Mouse (Mus musculus): ENCODE results near the gene Lrrc74b. TPM values are rescaled to one million over a fixed set of nuclear protein-coding genes. Genes with fewer than 3 reads are reported as not detected.

The Lrrc74b gene
- 0.38 and 1.0 TPM in 2 replicates for polyA plus RNA-seq (2015; fragmentation: Nextera tagmentation; extraction: Ambion mirVana)

- ATAC-seq, result peak; percentile 63
- WGBS, result under 1% methylated on average over 22 of the region's 22 CpGs
- Histone ChIP-seq H3K4me1 (replicated peaks; ENCODE audit: control insufficient read depth, insufficient read depth, low read length) (peaks cover 13% of the 10 kb centered on the region), H3K27me3 (replicated peaks; ENCODE audit: control insufficient read depth, insufficient read depth, low read length) (no peaks in the 10 kb centered on the region), H3K9me3 (ENCODE audit: control insufficient read depth, low read length) (no peaks in the 10 kb centered on the region), H3K4me3 (replicated peaks; ENCODE audit: low read length) (peak within 1 kb of the TSS; percentile 9), H3K36me3 (ENCODE audit: control insufficient read depth, insufficient read depth) (no peaks in the 10 kb centered on the region), H3K4me2 (ENCODE audit: low read length) (peak within 1 kb of the TSS; percentile 44), H3K9ac (replicated peaks; ENCODE audit: low read depth, low read length) (no peak within 1 kb of the TSS), H3K27ac (ENCODE audit: low read length) (peak within 1 kb of the TSS; percentile 41)
These were observed at the start of gene Lrrc74b for GRCm38 (mm10) chr16:17561128-17561750. Lrrc74b (minus strand) TSS chr16:17561247.

DNA sequence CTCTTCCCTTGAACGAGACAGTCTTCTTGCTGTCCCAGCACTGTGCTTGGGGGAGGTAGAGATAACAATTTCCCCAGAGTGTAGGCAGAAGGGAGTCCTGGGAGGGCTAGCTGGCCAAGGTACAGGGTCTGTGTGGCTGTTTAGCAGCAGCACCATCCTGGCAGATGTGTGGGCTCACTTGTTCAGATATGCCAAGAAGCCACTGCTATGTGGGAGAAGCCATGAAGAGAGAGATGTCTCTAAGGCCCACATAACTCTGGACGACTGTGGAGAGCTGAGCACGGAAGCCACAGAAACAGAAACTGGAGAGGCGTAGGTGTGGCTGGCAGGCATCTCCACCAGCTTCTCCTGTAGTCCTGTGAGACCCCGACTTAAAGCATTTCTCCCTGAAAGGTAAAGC lies 44.6 kb upstream of the Lrrc74b start:
- 82% methylated on average over 5 of the region's 5 CpGs for WGBS
- Histone ChIP-seq H3K9me3 (ENCODE audit: control insufficient read depth, low read length) (no peaks in the 10 kb centered on the region), H3K4me2 (ENCODE audit: low read length) (no peak overlapping the region), H3K27me3 (replicated peaks; ENCODE audit: control insufficient read depth, insufficient read depth, low read length) (no peaks in the 10 kb centered on the region), H3K4me3 (replicated peaks; ENCODE audit: low read length) (no peak overlapping the region), H3K27ac (ENCODE audit: low read length) (no peak overlapping the region), H3K9ac (replicated peaks; ENCODE audit: low read depth, low read length) (no peak overlapping the region), H3K4me1 (replicated peaks; ENCODE audit: control insufficient read depth, insufficient read depth, low read length) (peaks cover 3% of the 10 kb centered on the region; the same call in 1 of the 2 replicates), H3K36me3 (ENCODE audit: control insufficient read depth, insufficient read depth) (no peaks in the 10 kb centered on the region)
- ATAC-seq, result no peak

DNA sequence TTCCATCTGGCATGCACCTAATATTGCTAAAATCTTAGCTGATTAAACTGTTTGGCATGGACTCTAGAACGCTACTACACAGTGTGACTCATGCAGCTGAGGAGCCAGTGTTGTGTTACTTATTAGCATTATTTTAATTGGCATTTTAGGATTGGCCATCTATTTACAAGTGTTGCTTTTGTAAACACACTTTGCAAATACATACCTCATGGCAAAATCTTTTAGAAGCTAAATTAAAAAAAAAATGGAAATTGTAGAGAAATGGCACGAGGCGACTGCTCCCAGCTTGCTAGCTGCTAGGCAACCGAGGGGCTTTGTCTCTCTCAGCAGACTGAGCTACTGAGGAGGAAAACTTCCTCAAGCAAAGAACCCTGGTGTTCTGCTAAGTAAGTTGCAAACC lies 43.9 kb upstream of the Lrrc74b start:
- Histone ChIP-seq H3K9me3 (ENCODE audit: control insufficient read depth, low read length) (no peaks in the 10 kb centered on the region), H3K4me3 (replicated peaks; ENCODE audit: low read length) (no peak overlapping the region), H3K27me3 (replicated peaks; ENCODE audit: control insufficient read depth, insufficient read depth, low read length) (no peaks in the 10 kb centered on the region), H3K4me2 (ENCODE audit: low read length) (no peak overlapping the region), H3K36me3 (ENCODE audit: control insufficient read depth, insufficient read depth) (no peaks in the 10 kb centered on the region), H3K9ac (replicated peaks; ENCODE audit: low read depth, low read length) (no peak overlapping the region), H3K27ac (ENCODE audit: low read length) (no peak overlapping the region), H3K4me1 (replicated peaks; ENCODE audit: control insufficient read depth, insufficient read depth, low read length) (peaks cover 3% of the 10 kb centered on the region; the same call in 1 of the 2 replicates)
- ATAC-seq, result no peak
- 46% methylated on average over 4 of the region's 4 CpGs for WGBS

DNA sequence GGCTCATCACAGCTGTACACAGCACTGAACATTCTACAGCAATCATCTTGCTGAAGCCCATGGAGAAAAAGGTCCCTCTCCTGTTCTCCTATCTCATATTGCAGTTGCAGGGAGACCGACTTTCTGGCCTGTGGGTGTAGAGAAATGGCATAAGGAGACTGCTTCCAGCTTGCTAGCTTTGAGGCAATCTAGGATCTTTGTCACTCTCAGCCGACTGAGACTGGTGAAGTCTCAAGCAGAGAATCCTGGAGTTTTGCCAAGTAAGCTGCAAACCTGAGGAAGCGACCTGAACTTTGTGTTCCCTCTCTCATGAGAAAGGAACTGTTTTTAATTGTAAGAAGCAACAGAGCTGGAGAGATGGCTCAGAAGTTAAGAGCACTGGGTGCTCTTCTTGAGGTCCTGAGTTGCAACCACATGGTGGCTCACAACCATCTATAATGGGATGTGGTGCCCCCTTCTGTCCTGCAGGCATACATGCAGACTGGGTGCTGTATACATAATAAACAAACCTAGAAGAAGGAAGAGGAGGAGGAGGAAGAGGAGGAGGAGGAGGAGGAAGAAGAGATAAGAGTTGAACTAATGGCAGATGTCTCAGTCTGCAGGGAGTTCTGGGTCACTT lies 40.0 kb upstream of the Lrrc74b start:
- Histone ChIP-seq H3K4me2 (ENCODE audit: low read length) (no peak overlapping the region), H3K27ac (ENCODE audit: low read length) (no peak overlapping the region), H3K36me3 (ENCODE audit: control insufficient read depth, insufficient read depth) (no peaks in the 10 kb centered on the region), H3K4me1 (replicated peaks; ENCODE audit: control insufficient read depth, insufficient read depth, low read length) (peaks cover 3% of the 10 kb centered on the region; the same call in 1 of the 2 replicates), H3K9me3 (ENCODE audit: control insufficient read depth, low read length) (no peaks in the 10 kb centered on the region), H3K9ac (replicated peaks; ENCODE audit: low read depth, low read length) (no peak overlapping the region), H3K4me3 (replicated peaks; ENCODE audit: low read length) (no peak overlapping the region), H3K27me3 (replicated peaks; ENCODE audit: control insufficient read depth, insufficient read depth, low read length) (no peaks in the 10 kb centered on the region)
- no peak for ATAC-seq
- WGBS, result 46% methylated on average over 3 of the region's 3 CpGs

- H3K4me2 ChIP-seq (ENCODE audit: low read length), result no peak overlapping the region
- H3K36me3 ChIP-seq (ENCODE audit: control insufficient read depth, insufficient read depth), result no peaks in the 10 kb centered on the region
- H3K4me3 ChIP-seq (replicated peaks; ENCODE audit: low read length), result no peak overlapping the region
- H3K9me3 ChIP-seq (ENCODE audit: control insufficient read depth, low read length), result no peaks in the 10 kb centered on the region
- no peaks in the 10 kb centered on the region for H3K27me3 ChIP-seq (replicated peaks; ENCODE audit: control insufficient read depth, insufficient read depth, low read length)
- no peak for ATAC-seq
- H3K9ac ChIP-seq (replicated peaks; ENCODE audit: low read depth, low read length), result no peak overlapping the region
- 71% methylated on average over 2 of the region's 2 CpGs for WGBS
- H3K4me1 ChIP-seq (replicated peaks; ENCODE audit: control insufficient read depth, insufficient read depth, low read length), result no peaks in the 10 kb centered on the region
- H3K27ac ChIP-seq (ENCODE audit: low read length), result no peak overlapping the region
These were observed 29.7 kb upstream of the Lrrc74b start for GRCm38 (mm10) chr16:17590731-17591130.

DNA sequence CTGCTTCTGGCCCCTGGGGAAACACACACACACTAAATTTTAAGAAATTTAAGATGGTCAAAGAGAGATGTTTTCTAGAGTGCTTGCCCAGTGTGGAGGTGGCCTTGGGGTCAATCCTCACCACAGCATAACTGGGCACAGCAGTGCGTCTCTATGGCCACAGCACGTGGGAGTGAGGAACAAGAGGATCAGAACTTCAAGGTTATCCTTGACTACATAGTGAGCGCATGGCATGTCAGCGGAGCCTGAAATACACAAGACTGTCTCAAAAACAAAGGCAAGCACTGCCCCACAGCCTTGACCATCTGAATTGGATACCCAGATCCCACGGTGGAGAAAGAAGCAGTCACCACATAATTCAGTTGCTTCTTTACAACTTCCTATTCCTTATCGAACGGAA lies 23.5 kb upstream of the Lrrc74b start:
- Histone ChIP-seq H3K9me3 (ENCODE audit: control insufficient read depth, low read length) (no peaks in the 10 kb centered on the region), H3K4me1 (replicated peaks; ENCODE audit: control insufficient read depth, insufficient read depth, low read length) (no peaks in the 10 kb centered on the region), H3K9ac (replicated peaks; ENCODE audit: low read depth, low read length) (no peak overlapping the region), H3K27ac (ENCODE audit: low read length) (no peak overlapping the region), H3K27me3 (replicated peaks; ENCODE audit: control insufficient read depth, insufficient read depth, low read length) (no peaks in the 10 kb centered on the region), H3K4me3 (replicated peaks; ENCODE audit: low read length) (no peak overlapping the region), H3K4me2 (ENCODE audit: low read length) (no peak overlapping the region), H3K36me3 (ENCODE audit: control insufficient read depth, insufficient read depth) (no peaks in the 10 kb centered on the region)
- WGBS, result 85% methylated on average over 7 of the region's 7 CpGs
- no peak for ATAC-seq

DNA sequence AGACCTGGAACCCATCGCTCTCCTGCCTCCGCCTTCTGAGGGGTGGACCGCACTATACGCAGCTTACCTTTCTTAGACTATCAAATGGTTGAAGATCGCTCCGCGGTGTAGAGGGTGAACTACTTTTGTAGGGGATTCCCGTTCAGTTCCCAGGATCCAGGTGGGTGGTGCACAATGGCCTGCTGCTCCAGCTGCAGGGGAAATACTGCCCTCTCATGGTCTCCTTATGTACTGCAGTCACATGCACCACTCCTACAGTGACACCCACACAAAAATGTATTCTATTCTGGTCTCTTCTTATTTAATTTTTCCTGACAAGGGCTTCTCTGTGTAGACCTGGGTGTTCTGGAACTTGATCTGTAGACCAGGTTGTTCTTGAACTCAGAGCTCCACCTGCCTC lies 22.0 kb upstream of the Lrrc74b start, which contains the start of gene Slc7a4:
Gene Slc7a4, minus strand, starts transcription at position 151 of the 400 bp plus-strand sequence.
- no peak within 1 kb of the TSS for H3K4me3 ChIP-seq (replicated peaks; ENCODE audit: low read length)
- 14% methylated on average over 8 of the region's 8 CpGs for WGBS
- no peak within 1 kb of the TSS for H3K27ac ChIP-seq (ENCODE audit: low read length)
- no peaks in the 10 kb centered on the region for H3K36me3 ChIP-seq (ENCODE audit: control insufficient read depth, insufficient read depth)
- no peak within 1 kb of the TSS for H3K4me2 ChIP-seq (ENCODE audit: low read length)
- H3K9me3 ChIP-seq (ENCODE audit: control insufficient read depth, low read length), result no peaks in the 10 kb centered on the region
- H3K27me3 ChIP-seq (replicated peaks; ENCODE audit: control insufficient read depth, insufficient read depth, low read length), result no peaks in the 10 kb centered on the region
- no peak within 1 kb of the TSS for H3K9ac ChIP-seq (replicated peaks; ENCODE audit: low read depth, low read length)
- no peaks in the 10 kb centered on the region for H3K4me1 ChIP-seq (replicated peaks; ENCODE audit: control insufficient read depth, insufficient read depth, low read length)
- no peak for ATAC-seq

- H3K27ac ChIP-seq (ENCODE audit: low read length), result no peak overlapping the region
- ATAC-seq, result 0 out of 2 replicates have a peak, but pooled peaks have one; percentile 9
- 15% methylated on average over 8 of the region's 8 CpGs for WGBS
These were observed 15.8 kb upstream of the Lrrc74b start for GRCm38 (mm10) chr16:17576825-17577215.

DNA sequence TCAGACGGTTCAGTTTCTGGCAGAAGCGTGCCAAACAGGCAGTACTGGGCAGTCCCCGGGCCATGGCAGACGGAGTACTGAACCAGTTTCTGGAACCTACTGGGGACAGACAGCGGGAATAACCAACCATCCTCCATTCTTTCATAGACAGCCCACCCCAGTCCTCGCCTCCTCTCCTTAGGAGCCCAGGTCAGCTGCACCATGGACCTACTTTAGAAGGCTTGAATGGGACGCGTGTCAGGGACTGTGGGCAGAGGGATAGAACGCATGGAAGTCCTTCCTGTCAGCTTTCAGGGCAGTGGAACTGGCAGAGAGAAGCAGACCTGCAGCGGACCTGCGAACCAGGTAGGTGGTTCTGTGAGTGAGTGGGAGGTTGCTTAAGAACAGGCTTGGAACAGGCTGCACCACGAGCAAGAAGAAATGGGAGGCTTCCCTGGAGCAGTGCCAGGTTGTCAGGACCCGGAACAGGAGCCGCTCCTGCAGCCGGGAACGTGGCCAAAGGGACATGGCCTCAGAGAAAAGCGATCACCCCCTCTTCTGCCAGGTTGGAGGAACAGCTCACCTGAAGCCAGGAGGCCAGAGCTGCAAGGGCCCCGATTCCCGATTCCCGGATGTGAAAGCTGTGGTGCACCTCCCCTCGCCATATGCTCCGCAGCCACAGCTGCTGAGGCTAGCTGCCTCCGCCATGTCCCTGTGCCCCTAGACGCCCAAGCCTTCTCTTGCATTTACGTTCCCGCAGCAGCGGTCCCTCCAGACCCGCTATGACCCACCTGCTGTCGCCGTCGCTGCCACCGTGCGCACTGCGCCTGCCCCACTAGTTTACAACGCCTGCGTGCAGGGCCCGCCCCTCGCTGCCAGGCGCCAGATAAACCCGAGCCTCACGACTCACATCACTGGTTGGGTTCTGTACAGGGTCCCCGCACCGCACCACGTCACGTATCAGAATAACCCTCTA lies 15.1 kb upstream of the Lrrc74b start:
- no peaks in the 10 kb centered on the region for H3K9me3 ChIP-seq (ENCODE audit: control insufficient read depth, low read length)
- H3K36me3 ChIP-seq (ENCODE audit: control insufficient read depth, insufficient read depth), result no peaks in the 10 kb centered on the region
- 12% methylated on average over 45 of the region's 45 CpGs for WGBS
- H3K27me3 ChIP-seq (replicated peaks; ENCODE audit: control insufficient read depth, insufficient read depth, low read length), result no peaks in the 10 kb centered on the region; the same call in 1 of the 2 replicates
- H3K27ac ChIP-seq (ENCODE audit: low read length), result no peak overlapping the region; the same call in 1 of the 2 replicates
- H3K4me3 ChIP-seq (replicated peaks; ENCODE audit: low read length), result peak overlapping the region; percentile 74
- peak overlapping the region; percentile 84 for H3K9ac ChIP-seq (replicated peaks; ENCODE audit: low read depth, low read length)
- H3K4me1 ChIP-seq (replicated peaks; ENCODE audit: control insufficient read depth, insufficient read depth, low read length), result peaks cover 15% of the 10 kb centered on the region
- ATAC-seq, result peak; percentile 94
- H3K4me2 ChIP-seq (ENCODE audit: low read length), result peak overlapping the region; percentile 81

More at GRCm38 (mm10) chr16:17576825-17577215, 15.8 kb upstream of the Lrrc74b start:
- Histone ChIP-seq H3K9me3 (ENCODE audit: control insufficient read depth, low read length) (no peaks in the 10 kb centered on the region), H3K27me3 (replicated peaks; ENCODE audit: control insufficient read depth, insufficient read depth, low read length) (no peaks in the 10 kb centered on the region; the same call in 1 of the 2 replicates), H3K4me1 (replicated peaks; ENCODE audit: control insufficient read depth, insufficient read depth, low read length) (peaks cover 15% of the 10 kb centered on the region), H3K36me3 (ENCODE audit: control insufficient read depth, insufficient read depth) (no peaks in the 10 kb centered on the region), H3K4me2 (ENCODE audit: low read length) (peak overlapping the region; percentile 81), H3K4me3 (replicated peaks; ENCODE audit: low read length) (peak overlapping the region; percentile 74), H3K9ac (replicated peaks; ENCODE audit: low read depth, low read length) (peak overlapping the region; percentile 84)

Data from forebrain, embryonic 16.5 days (tissue).